Mouse (Mus musculus) liver, adult 2 months (tissue): Measurements from ENCODE around the gene Adamtsl4. TPM values are rescaled to one million over a fixed set of nuclear protein-coding genes. Genes with fewer than 3 reads are reported as not detected.

ENCODE experiments used
- DNase-seq: peaks from one replicate; pipeline ENCODE4 v3.0.0-alpha.2; 2011; ENCODE audit warnings: low read depth, low spot score; ENCODE audit errors: extremely low read depth
- H3K27ac ChIP-seq: fragments of 200-500 bp; replicated peaks from 2 replicates; pipeline ENCODE4 v1.5.1; 2012; ENCODE audit warnings: low read depth, mild to moderate bottlenecking, control low read depth, inconsistent platforms, low read length; ENCODE audit not compliant: insufficient read depth
- H3K27me3 ChIP-seq: fragments of 200-500 bp; 2 replicates; pipeline ENCODE4 v1.6.1; 2012; ENCODE audit warnings: mild to moderate bottlenecking, moderate library complexity, low read length, inconsistent platforms; ENCODE audit not compliant: control insufficient read depth, insufficient read depth
- H3K36me3 ChIP-seq: fragments of 200-500 bp; 2 replicates; pipeline ENCODE4 v1.6.1; 2012; ENCODE audit warnings: low read length, inconsistent platforms; ENCODE audit not compliant: control insufficient read depth, insufficient read depth
- H3K4me1 ChIP-seq: fragments of 200-500 bp; 2 replicates; pipeline ENCODE4 v1.6.1; 2011; ENCODE audit warnings: low read length; ENCODE audit not compliant: control insufficient read depth, insufficient read depth
- H3K4me3 ChIP-seq: fragments of 200-500 bp; 2 replicates; pipeline ENCODE4 v1.5.1; 2011; ENCODE audit warnings: low read depth, mild to moderate bottlenecking, control low read depth, low read length, moderate library complexity; ENCODE audit not compliant: insufficient read depth
- H3K79me2 ChIP-seq: fragments of 200-500 bp; 2 replicates; pipeline ENCODE4 v1.6.1; 2012; ENCODE audit warnings: inconsistent platforms, mild to moderate bottlenecking, low read length, moderate library complexity; ENCODE audit not compliant: control insufficient read depth, insufficient read depth
- H3K9ac ChIP-seq: fragments of 200-500 bp; 2 replicates; pipeline ENCODE4 v1.6.1; 2012; ENCODE audit warnings: low read depth, mild to moderate bottlenecking, control low read depth, inconsistent platforms, low read length
- CTCF ChIP-seq: fragments of 200-500 bp; IDR thresholded peaks from 2 replicates; pipeline ENCODE4 v1.5.1; 2011; ENCODE audit warnings: low read depth, low read length, control low read depth
- POLR2A ChIP-seq: fragments of 200-500 bp; IDR thresholded peaks from 2 replicates; pipeline ENCODE4 v1.6.1; 2011; ENCODE audit warnings: low read length, control low read depth; ENCODE audit not compliant: insufficient read depth; ENCODE audit errors: extremely low read depth
- WGBS: fragments of 180-500 bp; shearing (Covaris S2); methylation state at CpG from one replicate; pipeline ENCODE4 v1.1.7; 2018; 5-methylcytosine and 5-hydroxymethylcytosine counted together
- polyA plus RNA-seq: library from polyadenylated mRNA; depleted of rRNA; stranded (reverse); fragments of >200 nt; gene quantifications from 2 replicates; pipeline ENCODE4 v1.2.3, GENCODE M21; 2012
- total RNA-seq: library from RNA; depleted of rRNA; stranded (reverse); fragments of >200 nt; gene quantifications from 2 replicates; pipeline ENCODE4 v1.2.3, GENCODE M21; 2014

Gene Adamtsl4
- total and polyA plus RNA-seq, 2 experiments = 0.55 to 4.7 TPM

DNA sequence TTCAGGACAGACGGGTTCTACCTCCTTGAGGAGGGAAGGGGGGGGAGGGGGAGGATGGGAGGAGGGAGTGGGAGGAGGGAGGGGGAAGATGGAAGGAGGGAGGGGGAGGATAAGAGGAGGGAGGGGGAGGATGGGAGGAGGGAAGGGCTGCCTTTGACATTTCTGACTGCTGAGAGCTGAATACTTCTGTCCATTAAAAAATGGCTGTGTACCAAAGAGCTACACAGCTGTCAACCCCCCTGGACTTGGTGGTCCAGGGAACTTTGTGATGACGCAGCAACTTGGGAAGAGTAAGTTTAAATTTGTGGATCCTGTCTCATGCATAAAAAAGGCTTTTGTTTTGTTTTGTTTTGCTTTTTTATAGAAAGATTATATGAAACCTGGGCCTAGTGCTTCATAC lies 2.2 kb upstream of the Adamtsl4 start:
- Histone ChIP-seq H3K4me1 (peaks cover 19% of the 10 kb centered on the region), H3K36me3 (no peaks in the 10 kb centered on the region), H3K4me3 (no peak overlapping the region), H3K79me2 (no peaks in the 10 kb centered on the region), H3K27me3 (no peaks in the 10 kb centered on the region), H3K9ac (no peak overlapping the region), H3K27ac (no peak overlapping the region)
- TF ChIP-seq POLR2A (no peak), CTCF (no peak)
- WGBS = 68% methylated on average over 2 of the region's 2 CpGs
- no peak for DNase-seq

DNA sequence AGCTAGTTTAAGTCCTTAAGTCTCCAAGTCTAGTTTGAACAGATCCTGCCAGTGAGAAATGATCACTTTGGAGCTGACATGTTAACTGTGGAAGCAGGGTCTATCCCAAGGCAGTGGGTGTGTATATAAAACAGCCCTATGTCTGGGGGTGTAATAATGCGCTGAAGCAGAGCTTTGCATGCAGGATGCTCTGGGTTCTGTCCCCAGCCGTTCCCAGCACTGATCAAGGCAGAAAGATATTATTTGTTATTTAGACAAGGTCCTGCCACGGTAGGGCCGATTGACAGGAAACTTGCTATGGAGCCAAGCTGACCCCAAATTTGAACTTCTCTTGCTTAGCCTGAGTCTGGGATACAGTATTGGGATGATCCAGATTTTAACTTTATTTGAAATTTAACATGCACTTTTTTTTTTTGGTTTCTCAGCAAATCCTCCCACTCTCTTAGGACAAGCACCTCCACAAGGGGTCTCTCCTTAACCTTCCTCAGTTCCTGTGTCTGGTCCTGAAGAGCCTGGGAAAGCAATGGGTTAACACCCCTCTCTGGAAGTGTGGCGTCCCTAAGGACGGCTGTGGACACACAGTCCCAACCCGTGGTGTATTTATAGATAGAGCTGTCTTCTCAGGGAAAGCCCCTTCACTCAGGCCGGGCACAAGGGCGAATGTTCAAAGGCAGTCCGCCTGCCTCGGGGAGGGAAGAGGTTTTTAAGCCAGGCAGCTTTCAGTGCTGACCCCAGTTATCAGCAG lies 1.6 kb upstream of the Adamtsl4 start:
- DNase-seq = no peak
- H3K9ac ChIP-seq = no peak overlapping the region
- TF ChIP-seq POLR2A (no peak), CTCF (no peak)
- H3K27ac ChIP-seq = no peak overlapping the region
- H3K27me3 ChIP-seq = no peaks in the 10 kb centered on the region
- no peak overlapping the region for H3K4me3 ChIP-seq
- WGBS = 51% methylated on average over 11 of the region's 11 CpGs
- peaks cover 18% of the 10 kb centered on the region for H3K4me1 ChIP-seq
- H3K36me3 ChIP-seq = no peaks in the 10 kb centered on the region
- H3K79me2 ChIP-seq = no peaks in the 10 kb centered on the region

DNA sequence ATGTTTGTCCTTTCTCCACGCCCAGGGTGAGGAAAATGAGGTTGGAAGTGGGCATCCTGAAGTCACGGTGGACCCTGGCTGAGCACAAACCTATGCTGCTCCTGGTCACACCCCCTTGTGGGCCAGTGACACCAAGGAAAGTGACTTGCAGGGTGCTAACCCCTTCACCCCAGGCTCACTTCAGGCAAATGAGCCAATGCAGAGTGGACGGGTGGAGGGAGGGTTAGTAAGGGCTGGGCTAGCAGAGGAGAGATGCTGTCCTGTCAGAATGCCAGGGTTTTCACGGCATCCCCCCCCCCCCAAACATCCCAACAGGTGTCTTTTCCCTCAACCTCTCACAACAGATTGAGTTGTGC lies 571 bp downstream of the Adamtsl4 start:
- H3K9ac ChIP-seq = peak overlapping the region; percentile 75; the same call in 1 of the 2 replicates
- 33% methylated on average over 4 of the region's 4 CpGs for WGBS

DNA sequence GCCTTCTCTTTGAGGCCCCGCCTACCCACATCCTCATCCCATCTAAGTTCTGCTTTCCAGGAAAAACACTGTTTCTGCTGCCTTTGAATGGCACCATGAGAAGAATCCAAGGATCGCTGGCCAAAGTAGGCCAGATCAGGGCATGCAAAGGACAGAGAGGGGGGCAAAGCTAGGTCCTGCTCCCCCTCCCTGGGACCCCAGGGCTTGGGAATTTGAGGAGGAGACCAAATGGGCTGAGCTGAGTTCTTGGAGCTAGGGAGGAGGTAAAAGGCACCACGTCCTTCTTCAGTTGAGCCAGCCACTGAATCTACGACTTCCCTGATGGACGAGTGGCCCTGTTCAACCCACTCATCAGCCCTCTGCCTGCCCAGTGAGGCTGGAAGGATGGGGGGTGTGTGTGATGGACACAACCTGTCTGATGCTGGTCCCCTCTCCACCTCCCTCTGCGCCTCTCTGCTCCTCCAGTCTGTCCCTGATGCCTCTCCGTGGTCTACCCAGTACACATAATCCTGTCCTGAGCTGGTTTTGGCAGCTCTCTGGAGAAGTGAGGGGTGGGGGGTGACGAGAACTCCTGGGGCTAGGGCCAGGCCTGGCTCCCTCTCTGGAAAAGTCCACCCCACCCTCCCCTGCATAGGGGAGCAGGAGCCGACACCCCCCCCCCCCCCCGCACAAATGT lies 1.1 kb downstream of the Adamtsl4 start:
- no peak for TF ChIP-seq POLR2A
- no peak for TF ChIP-seq CTCF
- Histone ChIP-seq H3K79me2 (no peaks in the 10 kb centered on the region), H3K27me3 (no peaks in the 10 kb centered on the region), H3K9ac (no peak overlapping the region), H3K36me3 (no peaks in the 10 kb centered on the region), H3K27ac (no peak overlapping the region), H3K4me1 (no peaks in the 10 kb centered on the region), H3K4me3 (peak overlapping the region; percentile 26; the same call in 1 of the 2 replicates)
- no peak for DNase-seq
- WGBS = 76% methylated on average over 10 of the region's 10 CpGs

More for the DNA sequence above, 571 bp downstream of the Adamtsl4 start:
- DNase-seq = no peak
- no peaks in the 10 kb centered on the region for H3K36me3 ChIP-seq
- no peaks in the 10 kb centered on the region for H3K79me2 ChIP-seq
- H3K4me1 ChIP-seq = no peaks in the 10 kb centered on the region
- peak overlapping the region; percentile 67 for H3K4me3 ChIP-seq
- TF ChIP-seq CTCF (no peak), POLR2A (no peak)
- H3K27me3 ChIP-seq = no peaks in the 10 kb centered on the region
- H3K27ac ChIP-seq = peak overlapping the region; percentile 8; the same call in 1 of the 2 replicates

DNA sequence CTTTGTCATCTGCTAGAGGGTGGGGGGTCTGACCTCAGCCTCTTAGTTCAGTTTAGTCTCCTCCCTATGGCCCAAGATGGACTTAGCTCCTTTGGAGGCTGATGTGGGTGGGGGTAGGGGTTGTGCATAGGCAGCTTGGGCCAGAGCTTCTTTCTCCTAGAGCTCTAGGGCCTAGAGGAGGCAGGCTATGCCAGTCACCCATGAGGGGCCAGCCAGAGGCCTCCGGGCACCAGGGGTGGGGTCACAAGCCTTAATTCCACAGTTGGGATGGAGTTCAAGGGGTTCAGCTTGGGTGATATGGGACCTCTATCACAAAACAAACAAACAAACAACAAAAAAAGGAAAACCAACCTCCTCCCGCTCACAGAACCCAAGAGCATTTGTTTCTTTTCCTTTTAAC lies 2.0 kb downstream of the Adamtsl4 start:
- no peak for DNase-seq
- Histone ChIP-seq H3K27ac (no peak overlapping the region), H3K4me1 (no peaks in the 10 kb centered on the region), H3K9ac (no peak overlapping the region), H3K4me3 (no peak overlapping the region), H3K27me3 (no peaks in the 10 kb centered on the region), H3K79me2 (no peaks in the 10 kb centered on the region), H3K36me3 (no peaks in the 10 kb centered on the region)
- TF ChIP-seq CTCF (no peak), POLR2A (no peak)
- WGBS = 83% methylated on average over 2 of the region's 2 CpGs

DNA sequence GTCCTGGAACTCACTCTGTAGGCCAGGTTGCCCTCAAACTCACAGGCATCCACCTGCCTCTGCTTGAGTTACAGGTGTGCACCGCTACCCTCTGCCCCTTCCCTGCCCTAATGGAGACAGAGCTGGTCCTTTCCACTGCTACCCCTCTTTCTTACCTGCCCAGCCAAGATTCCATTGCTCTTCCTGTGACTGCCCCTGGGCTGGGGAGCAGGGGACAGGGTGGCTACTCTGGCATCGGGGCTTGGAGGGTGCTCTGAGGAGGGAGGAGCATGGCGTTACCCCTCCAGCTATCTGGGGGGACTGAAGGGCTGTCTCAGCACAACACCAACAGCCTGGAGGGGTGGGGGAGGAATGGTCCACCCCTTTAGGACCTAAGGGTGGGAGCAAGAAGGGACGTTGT lies 2.4 kb downstream of the Adamtsl4 start:
- H3K36me3 ChIP-seq = no peaks in the 10 kb centered on the region
- H3K27me3 ChIP-seq = no peaks in the 10 kb centered on the region
- 87% methylated on average over 4 of the region's 4 CpGs for WGBS
- no peak overlapping the region for H3K9ac ChIP-seq
- H3K4me1 ChIP-seq = no peaks in the 10 kb centered on the region
- TF ChIP-seq POLR2A (no peak), CTCF (no peak)
- H3K4me3 ChIP-seq = no peak overlapping the region
- no peaks in the 10 kb centered on the region for H3K79me2 ChIP-seq
- DNase-seq = no peak
- H3K27ac ChIP-seq = no peak overlapping the region
